Mouse (Mus musculus): ENCODE measurements around the gene Olfr532.
"Not testable (repeated sequence)": the region's sequence is repeated elsewhere in the genome, so short reads cannot be mapped to it uniquely, and the experiment has no call there.

Olfr532 gene

DNA sequence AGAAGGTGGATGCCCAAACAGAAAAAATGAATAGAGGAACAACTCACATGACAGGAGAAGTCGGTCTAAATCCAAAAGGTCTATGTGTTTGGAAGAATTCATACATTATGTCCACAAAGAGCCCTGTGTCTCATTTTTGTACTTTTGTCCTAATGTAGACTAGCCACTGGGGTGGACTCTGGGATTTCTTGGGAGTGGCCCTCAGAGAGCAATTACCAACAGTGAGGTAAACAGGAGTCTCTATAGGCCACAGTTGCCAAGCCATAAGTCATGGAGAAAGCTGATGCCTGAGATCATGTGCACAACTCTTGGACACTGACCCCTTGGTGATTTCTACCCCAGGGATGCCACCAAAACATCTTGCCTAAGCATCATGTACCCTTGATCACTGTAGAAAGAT is at the start of gene Olfr532:
TSS of gene Olfr532 (minus strand) at position 101 of the 400 bp plus-strand sequence.
- no peak for DNase-seq

GRCm38 (mm10) chr7:140463070-140463469 is 41.6 kb upstream of the Olfr532 start, which contains the start of gene Olfr533:
Gene Olfr533 (plus strand): TSS chr7:140463370.
- not testable (repeated sequence) for DNase-seq

GRCm38 (mm10) chr7:140443141-140443540 is 21.7 kb upstream of the Olfr532 start:
- DNase-seq: no peak

- no peak for DNase-seq
Measured at GRCm38 (mm10) chr7:140402818-140403217, 18.6 kb downstream of the Olfr532 start, which contains the start of gene Olfr531. Gene Olfr531 (minus strand): TSS chr7:140402918.

DNA sequence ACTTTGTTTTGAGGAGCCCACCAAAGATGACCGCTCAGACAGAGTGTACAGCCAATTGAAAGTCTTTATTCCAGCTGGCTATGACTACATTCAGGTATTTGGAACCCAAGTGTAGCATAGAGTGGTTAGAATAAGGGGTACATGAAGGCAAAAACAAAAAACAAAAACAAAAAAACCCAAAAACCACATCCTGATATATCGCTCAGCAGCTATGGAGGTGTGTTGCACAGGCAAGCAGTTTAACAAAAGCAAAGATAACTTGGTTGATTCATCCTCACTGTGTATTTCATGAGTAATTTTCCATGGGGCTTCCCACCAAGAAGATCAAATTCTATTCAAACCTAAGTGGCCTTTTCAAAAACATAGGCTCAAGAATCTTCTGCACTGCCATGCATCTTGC is 44.5 kb downstream of the Olfr532 start:
- no peak for DNase-seq

DNA sequence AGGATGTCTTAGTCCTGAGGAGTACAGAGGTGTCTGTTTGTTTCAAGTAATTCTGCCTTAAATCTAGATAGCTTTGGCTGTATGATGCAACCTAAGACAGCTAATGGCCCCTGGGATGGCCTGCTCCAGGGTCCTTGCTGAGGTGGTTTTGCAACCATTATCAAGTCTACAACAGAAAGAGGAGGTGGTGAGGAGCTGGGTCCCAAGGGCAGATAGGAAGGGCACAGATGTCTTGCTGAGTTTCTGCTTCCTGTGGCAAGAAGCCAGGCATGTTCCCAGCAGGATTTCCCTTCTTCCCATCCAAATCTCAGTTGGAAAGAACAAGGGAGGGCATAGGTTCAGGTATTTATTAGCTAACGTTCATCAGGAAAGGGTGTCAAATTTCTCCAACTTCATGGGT is 45.2 kb downstream of the Olfr532 start, which contains the start of gene Olfr530:
TSS of gene Olfr530 (minus strand) at position 101 of the 400 bp plus-strand sequence.
- DNase-seq: no peak

- DNase-seq: no peak
Measured at GRCm38 (mm10) chr7:140374300-140374699, 47.1 kb downstream of the Olfr532 start.
